Mouse (Mus musculus): Measurements from ENCODE around the gene Emilin2. TPM values are rescaled to one million over a fixed set of nuclear protein-coding genes. Genes with fewer than 3 reads are reported as not detected.

Emilin2 gene
- polyA plus RNA-seq, 1 experiment: 3.2 TPM

GRCm38 (mm10) chr17:71213666-71214065 lies 98.1 kb downstream of the Emilin2 start:
- Histone ChIP-seq H3K4me3 (no peak overlapping the region), H3ac (ENCODE audit: control insufficient read depth, insufficient read length) (no peak overlapping the region), H3K4me2 (ENCODE audit: low read depth) (no peak overlapping the region), H3K79me2 (ENCODE audit: control insufficient read depth, insufficient read depth) (peaks cover 66% of the 10 kb centered on the region), H3K36me3 (ENCODE audit: control insufficient read depth, insufficient read depth) (peaks cover 15% of the 10 kb centered on the region), H3K27me3 (ENCODE audit: control insufficient read depth, insufficient read depth, insufficient read length) (no peaks in the 10 kb centered on the region)
- no peak for TF ChIP-seq TCF3 (IDR thresholded peaks at IDR 0.05; ENCODE audit: insufficient read length, low read depth)
- no peak for TF ChIP-seq POLR2A (IDR thresholded peaks at IDR 0.05; ENCODE audit: insufficient read length, low read depth)
- no peak for TF ChIP-seq MYOD1 (IDR thresholded peaks at IDR 0.05; ENCODE audit: control insufficient read depth in 1 of 3, insufficient read length in 2 of 3, low read depth in 2 of 3)
- TF ChIP-seq POLR2AphosphoS2 (IDR thresholded peaks at IDR 0.05; ENCODE audit: insufficient read length, low read depth): no peak
- no peak for TF ChIP-seq CEBPB (IDR thresholded peaks at IDR 0.05; ENCODE audit: insufficient read depth, poor library complexity, severe bottlenecking)
- TF ChIP-seq MYOG (IDR thresholded peaks at IDR 0.05; ENCODE audit: control insufficient read depth in 1 of 3, insufficient read depth in 1 of 3, insufficient read length in 2 of 3, low read depth in 2 of 3): no peak
- TF ChIP-seq USF1 (IDR thresholded peaks at IDR 0.05; ENCODE audit: low read depth): no peak
- no peak for TF ChIP-seq E2F4 (IDR thresholded peaks at IDR 0.05; ENCODE audit: insufficient read depth)
- no peak for TF ChIP-seq SRF (IDR thresholded peaks at IDR 0.05; ENCODE audit: control insufficient read depth, insufficient read length, low read depth)
- TF ChIP-seq TCF12 (IDR thresholded peaks at IDR 0.05; ENCODE audit: insufficient read depth, poor library complexity, severe bottlenecking): no peak
- no peak for TF ChIP-seq REST (IDR thresholded peaks at IDR 0.05; ENCODE audit: insufficient read depth, insufficient read length)
- TF ChIP-seq MAX (IDR thresholded peaks at IDR 0.05; ENCODE audit: low read depth): no peak

DNA sequence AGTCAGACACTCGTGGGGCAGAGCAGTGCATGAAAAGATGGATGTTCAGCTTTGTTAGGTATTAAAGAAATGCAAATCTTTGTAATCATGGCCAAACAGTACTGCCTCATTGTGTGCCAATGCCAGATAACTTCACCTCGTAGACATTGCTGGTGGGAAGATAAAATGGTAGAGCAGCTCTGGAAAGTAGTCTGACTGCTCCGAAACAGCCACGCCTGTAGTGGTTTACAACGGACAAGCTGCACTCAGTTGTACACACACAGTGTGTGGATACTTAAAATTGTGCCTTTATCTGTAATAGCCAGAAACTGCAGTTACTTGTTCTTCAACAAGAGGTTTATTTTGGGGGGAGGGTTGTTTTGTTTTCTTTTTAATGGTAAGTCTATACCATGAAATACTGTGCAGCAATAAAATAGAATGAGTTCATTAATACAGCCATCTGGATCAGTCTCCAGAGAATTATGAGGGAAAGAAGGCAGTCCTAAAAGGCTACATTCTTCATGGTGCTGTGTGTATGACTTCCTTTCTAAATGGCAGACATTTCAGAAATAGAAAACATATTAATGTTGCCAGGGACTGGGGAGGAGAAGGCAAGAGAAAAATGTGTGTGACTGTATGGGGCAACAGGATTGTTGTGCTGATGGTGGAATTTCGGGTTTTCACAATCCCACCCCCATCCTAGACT lies 99.7 kb downstream of the Emilin2 start:
- peaks cover 70% of the 10 kb centered on the region for H3K79me2 ChIP-seq (ENCODE audit: control insufficient read depth, insufficient read depth)
- H3K4me3 ChIP-seq: no peak overlapping the region
- H3K27me3 ChIP-seq (ENCODE audit: control insufficient read depth, insufficient read depth, insufficient read length): no peaks in the 10 kb centered on the region
- no peak overlapping the region for H3ac ChIP-seq (ENCODE audit: control insufficient read depth, insufficient read length)
- H3K36me3 ChIP-seq (ENCODE audit: control insufficient read depth, insufficient read depth): peaks cover 3% of the 10 kb centered on the region
- no peak overlapping the region for H3K4me2 ChIP-seq (ENCODE audit: low read depth)
- no peak for TF ChIP-seq MAX (IDR thresholded peaks at IDR 0.05; ENCODE audit: low read depth)
- TF ChIP-seq MYOD1 (IDR thresholded peaks at IDR 0.05; ENCODE audit: control insufficient read depth in 1 of 3, insufficient read length in 2 of 3, low read depth in 2 of 3): no peak
- TF ChIP-seq USF1 (IDR thresholded peaks at IDR 0.05; ENCODE audit: low read depth): no peak
- TF ChIP-seq E2F4 (IDR thresholded peaks at IDR 0.05; ENCODE audit: insufficient read depth): no peak
- no peak for TF ChIP-seq MYOG (IDR thresholded peaks at IDR 0.05; ENCODE audit: control insufficient read depth in 1 of 3, insufficient read depth in 1 of 3, insufficient read length in 2 of 3, low read depth in 2 of 3)
- no peak for TF ChIP-seq REST (IDR thresholded peaks at IDR 0.05; ENCODE audit: insufficient read depth, insufficient read length)
- no peak for TF ChIP-seq SRF (IDR thresholded peaks at IDR 0.05; ENCODE audit: control insufficient read depth, insufficient read length, low read depth)
- TF ChIP-seq TCF3 (IDR thresholded peaks at IDR 0.05; ENCODE audit: insufficient read length, low read depth): no peak
- no peak for TF ChIP-seq CEBPB (IDR thresholded peaks at IDR 0.05; ENCODE audit: insufficient read depth, poor library complexity, severe bottlenecking)
- no peak for TF ChIP-seq TCF12 (IDR thresholded peaks at IDR 0.05; ENCODE audit: insufficient read depth, poor library complexity, severe bottlenecking)
- no peak for TF ChIP-seq POLR2AphosphoS2 (IDR thresholded peaks at IDR 0.05; ENCODE audit: insufficient read length, low read depth)
- no peak for TF ChIP-seq POLR2A (IDR thresholded peaks at IDR 0.05; ENCODE audit: insufficient read length, low read depth)

GRCm38 (mm10) chr17:71209936-71210335 lies 101.8 kb downstream of the Emilin2 start:
- Histone ChIP-seq H3K4me2 (ENCODE audit: low read depth) (no peak overlapping the region), H3K4me3 (no peak overlapping the region), H3K36me3 (ENCODE audit: control insufficient read depth, insufficient read depth) (no peaks in the 10 kb centered on the region), H3ac (ENCODE audit: control insufficient read depth, insufficient read length) (no peak overlapping the region), H3K79me2 (ENCODE audit: control insufficient read depth, insufficient read depth) (peaks cover 86% of the 10 kb centered on the region), H3K27me3 (ENCODE audit: control insufficient read depth, insufficient read depth, insufficient read length) (no peaks in the 10 kb centered on the region)
- TF ChIP-seq USF1 (IDR thresholded peaks at IDR 0.05; ENCODE audit: low read depth) (no peak), POLR2AphosphoS2 (IDR thresholded peaks at IDR 0.05; ENCODE audit: insufficient read length, low read depth) (no peak), REST (IDR thresholded peaks at IDR 0.05; ENCODE audit: insufficient read depth, insufficient read length) (no peak), CEBPB (IDR thresholded peaks at IDR 0.05; ENCODE audit: insufficient read depth, poor library complexity, severe bottlenecking) (no peak), MYOG (IDR thresholded peaks at IDR 0.05; ENCODE audit: control insufficient read depth in 1 of 3, insufficient read depth in 1 of 3, insufficient read length in 2 of 3, low read depth in 2 of 3) (no peak), MAX (IDR thresholded peaks at IDR 0.05; ENCODE audit: low read depth) (no peak), SRF (IDR thresholded peaks at IDR 0.05; ENCODE audit: control insufficient read depth, insufficient read length, low read depth) (no peak), TCF12 (IDR thresholded peaks at IDR 0.05; ENCODE audit: insufficient read depth, poor library complexity, severe bottlenecking) (no peak), E2F4 (IDR thresholded peaks at IDR 0.05; ENCODE audit: insufficient read depth) (no peak), POLR2A (IDR thresholded peaks at IDR 0.05; ENCODE audit: insufficient read length, low read depth) (no peak), TCF3 (IDR thresholded peaks at IDR 0.05; ENCODE audit: insufficient read length, low read depth) (no peak), MYOD1 (IDR thresholded peaks at IDR 0.05; ENCODE audit: control insufficient read depth in 1 of 3, insufficient read length in 2 of 3, low read depth in 2 of 3) (no peak)

DNA sequence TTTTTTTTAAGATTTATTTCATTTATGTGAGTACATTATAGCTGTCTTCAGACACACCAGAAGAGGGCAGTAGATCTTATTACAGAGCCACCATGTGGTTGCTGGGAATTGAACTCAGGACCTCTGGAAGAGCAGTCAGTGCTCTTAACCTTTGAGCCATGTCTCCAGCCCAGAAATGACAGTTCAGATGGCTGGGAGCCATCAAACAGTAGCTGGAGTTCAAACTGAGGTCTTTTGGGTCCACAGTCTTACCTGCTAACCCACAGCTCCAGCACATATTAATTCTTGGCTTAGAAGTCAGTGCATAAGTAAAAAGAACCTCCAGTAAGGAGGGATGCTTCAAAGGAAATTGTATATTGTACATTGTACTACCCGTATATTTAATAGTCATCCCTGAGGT lies 102.9 kb downstream of the Emilin2 start:
- no peak overlapping the region for H3K4me3 ChIP-seq
- no peak overlapping the region for H3ac ChIP-seq (ENCODE audit: control insufficient read depth, insufficient read length)
- H3K27me3 ChIP-seq (ENCODE audit: control insufficient read depth, insufficient read depth, insufficient read length): no peaks in the 10 kb centered on the region
- H3K4me2 ChIP-seq (ENCODE audit: low read depth): no peak overlapping the region
- H3K79me2 ChIP-seq (ENCODE audit: control insufficient read depth, insufficient read depth): peaks cover 92% of the 10 kb centered on the region
- TF ChIP-seq POLR2A (IDR thresholded peaks at IDR 0.05; ENCODE audit: insufficient read length, low read depth) (no peak), CEBPB (IDR thresholded peaks at IDR 0.05; ENCODE audit: insufficient read depth, poor library complexity, severe bottlenecking) (no peak), REST (IDR thresholded peaks at IDR 0.05; ENCODE audit: insufficient read depth, insufficient read length) (no peak), TCF12 (IDR thresholded peaks at IDR 0.05; ENCODE audit: insufficient read depth, poor library complexity, severe bottlenecking) (no peak), POLR2AphosphoS2 (IDR thresholded peaks at IDR 0.05; ENCODE audit: insufficient read length, low read depth) (no peak), MAX (IDR thresholded peaks at IDR 0.05; ENCODE audit: low read depth) (no peak), SRF (IDR thresholded peaks at IDR 0.05; ENCODE audit: control insufficient read depth, insufficient read length, low read depth) (no peak), MYOG (IDR thresholded peaks at IDR 0.05; ENCODE audit: control insufficient read depth in 1 of 3, insufficient read depth in 1 of 3, insufficient read length in 2 of 3, low read depth in 2 of 3) (no peak), E2F4 (IDR thresholded peaks at IDR 0.05; ENCODE audit: insufficient read depth) (no peak), TCF3 (IDR thresholded peaks at IDR 0.05; ENCODE audit: insufficient read length, low read depth) (no peak)
- no peaks in the 10 kb centered on the region for H3K36me3 ChIP-seq (ENCODE audit: control insufficient read depth, insufficient read depth)
